Mouse (Mus musculus): ENCODE data around the gene Tmem158.

- TF ChIP-seq EP300 (IDR thresholded peaks at IDR 0.05; ENCODE audit: insufficient read depth, low read depth, low read length) (no peak), POLR2A (IDR thresholded peaks at IDR 0.05; ENCODE audit: insufficient read depth, low read depth, low read length) (no peak), CTCF (IDR thresholded peaks at IDR 0.05) (no peak)
These were observed 33.3 kb downstream of the Tmem158 start for GRCm38 (mm10) chr9:123227106-123227750.

Data from heart, adult 2 months (tissue).